Mouse (Mus musculus): ENCODE measurements around the gene Usp33. TPM values are rescaled to one million over a fixed set of nuclear protein-coding genes. Genes with fewer than 3 reads are reported as not detected.

Usp33 gene
- polyA plus RNA-seq, 1 experiment = 12.4 TPM

DNA sequence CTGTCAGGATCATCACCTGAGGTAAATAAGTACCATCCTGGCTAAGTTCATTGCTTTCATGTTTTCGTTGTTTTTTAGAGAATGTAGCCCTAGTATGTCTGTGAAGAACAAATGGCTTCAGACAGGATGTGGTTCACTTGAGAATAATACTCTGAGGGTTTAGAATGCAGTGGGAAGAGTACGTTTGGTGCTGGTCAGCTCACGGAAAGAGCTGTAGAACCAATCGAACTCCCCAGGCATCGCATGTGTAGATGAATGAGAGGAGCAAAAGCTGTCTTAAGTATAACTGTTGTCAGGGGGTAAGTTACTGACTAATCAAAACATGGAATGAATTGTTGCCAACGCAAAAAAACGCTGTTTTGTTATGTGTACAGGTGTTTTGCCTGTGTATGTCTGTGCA lies 86.4 kb downstream of the Usp33 start:
- Histone ChIP-seq H3K4me3 (ENCODE audit: low read depth, low read length) (no peak overlapping the region), H3K4me1 (ENCODE audit: control insufficient read depth, insufficient read depth, insufficient read length, low read length) (no peaks in the 10 kb centered on the region), H3K27me3 (ENCODE audit: control insufficient read depth, insufficient read depth, low read length) (no peaks in the 10 kb centered on the region), H3K36me3 (ENCODE audit: control insufficient read depth, insufficient read depth, low read length) (peaks cover 26% of the 10 kb centered on the region), H3K27ac (ENCODE audit: insufficient read depth, low read depth, low read length) (no peak overlapping the region)
- TF ChIP-seq POLR2A (IDR thresholded peaks at IDR 0.05; ENCODE audit: low read depth, low read length) (no peak), CTCF (IDR thresholded peaks at IDR 0.05; ENCODE audit: extremely low read depth, insufficient read length, insufficient replicate concordance, low read depth, low read length) (no peak)
- WGBS = 90% methylated on average over 7 of the region's 7 CpGs

DNA sequence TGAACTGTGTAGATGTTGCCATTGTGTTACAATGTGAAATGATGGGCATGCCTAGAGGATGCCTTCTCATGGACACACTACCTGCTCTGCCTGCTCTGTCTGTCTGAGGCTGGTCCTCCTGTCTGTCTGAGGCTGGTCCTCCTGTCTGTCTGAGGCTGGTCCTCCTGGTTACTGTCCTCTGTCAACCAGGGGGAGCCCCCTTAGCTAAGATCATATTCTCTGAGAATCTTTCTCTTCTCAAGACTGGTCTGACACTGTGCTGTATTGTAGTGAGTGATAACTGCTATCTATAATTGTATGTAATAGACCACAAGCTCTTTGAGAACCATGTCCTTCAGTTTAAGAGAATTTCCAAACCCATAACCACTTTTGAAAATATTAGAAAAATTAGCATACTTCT lies 89.3 kb downstream of the Usp33 start:
- Histone ChIP-seq H3K4me1 (ENCODE audit: control insufficient read depth, insufficient read depth, insufficient read length, low read length) (no peaks in the 10 kb centered on the region), H3K4me3 (ENCODE audit: low read depth, low read length) (no peak overlapping the region), H3K36me3 (ENCODE audit: control insufficient read depth, insufficient read depth, low read length) (peaks cover 14% of the 10 kb centered on the region), H3K27me3 (ENCODE audit: control insufficient read depth, insufficient read depth, low read length) (no peaks in the 10 kb centered on the region), H3K27ac (ENCODE audit: insufficient read depth, low read depth, low read length) (no peak overlapping the region)
- TF ChIP-seq POLR2A (IDR thresholded peaks at IDR 0.05; ENCODE audit: low read depth, low read length) (no peak), CTCF (IDR thresholded peaks at IDR 0.05; ENCODE audit: extremely low read depth, insufficient read length, insufficient replicate concordance, low read depth, low read length) (no peak)

GRCm38 (mm10) chr3:152438068-152438467 lies 91.8 kb downstream of the Usp33 start:
- Histone ChIP-seq H3K4me3 (ENCODE audit: low read depth, low read length) (no peak overlapping the region), H3K4me1 (ENCODE audit: control insufficient read depth, insufficient read depth, insufficient read length, low read length) (0 out of 2 replicates have a peak, but pooled peaks cover 2% of the 10 kb centered on the region), H3K36me3 (ENCODE audit: control insufficient read depth, insufficient read depth, low read length) (peaks cover 9% of the 10 kb centered on the region; the same call in 1 of the 2 replicates), H3K27me3 (ENCODE audit: control insufficient read depth, insufficient read depth, low read length) (no peaks in the 10 kb centered on the region), H3K27ac (ENCODE audit: insufficient read depth, low read depth, low read length) (no peak overlapping the region)
- TF ChIP-seq POLR2A (IDR thresholded peaks at IDR 0.05; ENCODE audit: low read depth, low read length) = no peak
- TF ChIP-seq CTCF (IDR thresholded peaks at IDR 0.05; ENCODE audit: extremely low read depth, insufficient read length, insufficient replicate concordance, low read depth, low read length) = no peak
- WGBS = 84% methylated on average over 7 of the region's 7 CpGs

DNA sequence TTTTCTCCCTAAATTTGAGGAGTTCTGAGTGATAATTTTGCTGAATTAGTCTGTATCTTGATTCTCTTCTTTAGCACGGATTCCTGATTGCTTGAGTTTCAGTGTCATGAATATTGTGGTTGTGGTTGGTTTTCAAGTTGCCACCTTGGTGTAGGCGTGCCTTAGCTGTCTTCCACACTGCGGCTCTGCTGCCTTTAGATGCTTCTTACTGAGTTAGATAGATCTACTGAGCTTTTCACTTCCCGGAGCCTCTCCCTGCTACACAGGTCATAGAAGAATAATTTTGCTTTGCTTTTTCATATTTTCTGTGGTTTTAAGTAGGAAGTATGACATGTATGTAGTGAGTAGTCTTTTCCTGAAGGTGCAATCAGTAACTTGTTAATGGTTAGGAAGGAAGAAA lies 96.5 kb downstream of the Usp33 start:
- Histone ChIP-seq H3K27me3 (ENCODE audit: control insufficient read depth, insufficient read depth, low read length) (no peaks in the 10 kb centered on the region), H3K36me3 (ENCODE audit: control insufficient read depth, insufficient read depth, low read length) (0 out of 2 replicates have a peak, but pooled peaks cover 7% of the 10 kb centered on the region), H3K27ac (ENCODE audit: insufficient read depth, low read depth, low read length) (no peak overlapping the region), H3K4me3 (ENCODE audit: low read depth, low read length) (no peak overlapping the region), H3K4me1 (ENCODE audit: control insufficient read depth, insufficient read depth, insufficient read length, low read length) (0 out of 2 replicates have a peak, but pooled peaks cover 2% of the 10 kb centered on the region)
- TF ChIP-seq CTCF (IDR thresholded peaks at IDR 0.05; ENCODE audit: extremely low read depth, insufficient read length, insufficient replicate concordance, low read depth, low read length) (no peak), POLR2A (IDR thresholded peaks at IDR 0.05; ENCODE audit: low read depth, low read length) (no peak)
- 91% methylated on average over 4 of the region's 4 CpGs for WGBS

Other genes with a start within 250 kb of the Usp33 start
- 52.0 and 121 TPM in 2 replicates for gene Gipc2, start 180.2 kb upstream of the Usp33 start, polyA plus RNA-seq (2012; rRNA removed)
- gene Dnajb4, start 136.2 kb upstream of the Usp33 start, polyA plus RNA-seq (2012; rRNA removed) = 0.48 and 1.4 TPM in 2 replicates
- gene Fubp1, start 136.1 kb upstream of the Usp33 start, polyA plus RNA-seq (2012; rRNA removed) = 9.3 and 18.4 TPM in 2 replicates
- 0.05 TPM in 1 of 2 replicates, not detected in the other for gene Nexn, start 80.1 kb upstream of the Usp33 start, polyA plus RNA-seq (2012; rRNA removed)
- gene Miga1, start 6.1 kb upstream of the Usp33 start, polyA plus RNA-seq (2012; rRNA removed) = 2.9 and 6.7 TPM in 2 replicates
- gene Zzz3, start 49.0 kb downstream of the Usp33 start, polyA plus RNA-seq (2012; rRNA removed) = 8.3 and 13.3 TPM in 2 replicates